Mouse (Mus musculus) brain, adult 2 months (tissue): ENCODE results near the gene Prkrip1.
A peak's percentile ranks its signal among the peaks of the same experiment; 100 is the strongest.
"Not testable (repeated sequence)": the region's sequence is repeated elsewhere in the genome, so short reads cannot be mapped to it uniquely, and the experiment has no call there.

ENCODE experiments used
- DNase-seq: peaks from one replicate; pipeline ENCODE4 v3.0.0; 2011; ENCODE audit warnings: low read depth, low spot score

The Prkrip1 gene

DNA sequence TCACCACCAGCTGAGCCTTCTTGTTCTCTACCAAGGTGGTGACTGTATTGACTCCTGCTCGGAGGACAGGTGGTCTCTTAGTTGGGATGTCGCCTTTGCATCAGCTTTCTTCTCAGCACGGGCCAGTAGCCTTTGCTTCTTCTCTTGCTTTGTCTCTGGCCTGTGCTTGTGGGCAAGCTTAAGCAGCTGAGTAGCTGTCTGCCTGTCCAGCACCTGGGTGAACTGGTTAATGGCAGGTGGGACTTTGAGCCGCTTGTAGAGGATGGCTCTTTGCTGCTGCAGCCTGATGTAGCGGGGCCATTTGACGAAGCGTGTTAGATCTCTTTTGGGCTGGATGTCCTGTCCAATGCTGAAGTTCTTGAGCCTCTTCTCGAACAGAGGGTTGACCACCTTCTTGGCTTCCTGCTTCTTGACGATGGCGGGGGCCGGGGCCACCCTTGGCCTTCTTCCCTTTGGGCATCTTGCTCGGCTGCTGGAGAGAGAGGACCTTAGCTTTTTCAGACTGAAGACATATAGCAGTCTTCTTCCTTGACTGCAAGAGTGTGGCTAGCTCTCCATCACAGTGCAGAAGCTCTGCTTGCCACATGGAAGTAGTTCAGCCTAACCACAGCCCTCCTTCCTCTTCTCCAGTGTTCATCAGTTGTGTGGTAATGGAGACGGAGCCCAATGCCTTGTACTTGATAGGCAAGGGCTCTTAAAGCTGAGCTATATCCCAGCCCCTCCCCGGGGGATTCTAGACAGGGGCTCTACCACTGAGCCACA, 12.8 kb upstream of the Prkrip1 start:
- not testable (repeated sequence) for DNase-seq

DNA sequence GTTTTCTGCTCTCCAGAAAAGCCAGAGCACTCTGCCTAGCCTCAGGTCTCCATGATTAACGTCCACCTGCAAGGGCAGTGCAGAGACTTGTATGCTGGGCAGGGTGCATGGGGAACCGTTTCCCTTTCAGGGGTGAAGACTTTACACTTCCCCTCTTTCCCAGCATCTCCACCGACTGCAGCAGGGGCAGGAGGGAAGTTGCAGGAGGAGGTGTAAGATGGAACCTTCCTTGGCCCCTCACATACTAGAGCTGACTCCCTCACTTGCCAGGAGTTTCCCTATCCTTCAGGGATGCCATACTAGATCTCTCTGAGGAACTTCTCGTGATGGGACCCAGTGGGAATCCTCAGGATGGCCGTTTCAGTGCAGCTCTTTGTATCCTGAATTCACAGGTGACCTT, 11.8 kb upstream of the Prkrip1 start:
- DNase-seq, result no peak

GRCm38 (mm10) chr5:136201832-136202231, 3.1 kb upstream of the Prkrip1 start:
- DNase-seq, result peak; percentile 71

GRCm38 (mm10) chr5:136199526-136199925, 763 bp upstream of the Prkrip1 start:
- peak; percentile 47 for DNase-seq

DNA sequence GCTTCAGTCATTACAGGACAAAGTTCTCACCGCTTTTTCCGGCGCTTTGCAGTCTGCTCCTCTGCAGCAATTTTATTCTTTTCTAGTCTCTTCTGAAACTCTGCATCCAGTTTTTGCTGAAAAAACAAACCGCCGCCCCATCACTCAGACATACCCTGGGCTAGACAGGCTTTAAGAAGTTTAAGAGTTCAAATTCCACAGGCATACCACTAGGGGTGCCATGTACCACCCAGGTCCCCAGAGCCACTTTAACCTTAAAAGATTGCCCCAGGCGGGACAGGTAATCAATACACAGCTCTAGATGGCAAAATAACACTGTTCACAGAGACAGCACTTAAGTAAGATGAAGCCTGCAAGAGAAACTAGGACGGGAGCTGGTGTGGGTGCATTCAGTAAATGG, 6.9 kb downstream of the Prkrip1 start:
- DNase-seq, result no peak

DNA sequence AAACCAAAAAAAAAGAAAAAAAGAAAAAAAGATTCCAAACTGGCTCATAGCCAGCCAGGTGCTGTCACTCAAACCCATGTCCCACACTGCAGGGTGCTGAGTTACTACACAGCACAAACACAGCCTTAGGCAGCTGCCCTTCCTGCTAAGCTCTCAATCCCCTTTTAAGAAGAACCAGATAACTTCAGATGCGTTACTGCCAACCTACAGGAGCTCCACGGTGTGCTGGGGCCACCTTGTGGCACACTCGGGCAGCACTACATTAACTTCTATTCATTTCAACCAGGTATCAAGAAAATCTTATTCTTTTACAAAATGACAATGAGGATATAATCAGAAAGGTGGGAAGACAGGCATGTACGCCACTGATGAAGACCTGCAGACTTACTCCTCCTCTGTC, 12.0 kb downstream of the Prkrip1 start:
- DNase-seq, result peak; percentile 76

GRCm38 (mm10) chr5:136183766-136184165, 15.0 kb downstream of the Prkrip1 start:
- peak; percentile 31 for DNase-seq

DNA sequence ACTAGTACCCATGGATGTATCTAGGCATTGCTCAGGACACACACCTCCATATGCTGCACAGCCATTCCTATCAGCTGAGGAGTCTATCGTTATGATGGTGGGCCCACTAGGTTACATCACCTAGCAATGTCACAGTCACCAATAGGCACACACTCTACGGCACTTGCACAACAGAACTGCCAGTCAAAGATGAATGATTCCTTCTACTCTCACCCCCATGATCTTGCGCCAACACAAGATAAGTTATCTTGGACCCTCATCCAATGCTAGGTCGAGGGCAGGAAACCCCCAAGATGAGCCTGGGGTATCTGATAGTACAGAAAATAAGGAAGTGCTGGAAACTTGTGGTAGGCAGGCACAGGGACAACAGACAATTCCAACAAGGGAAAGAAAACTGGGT, 15.9 kb downstream of the Prkrip1 start:
- DNase-seq, result no peak

DNA sequence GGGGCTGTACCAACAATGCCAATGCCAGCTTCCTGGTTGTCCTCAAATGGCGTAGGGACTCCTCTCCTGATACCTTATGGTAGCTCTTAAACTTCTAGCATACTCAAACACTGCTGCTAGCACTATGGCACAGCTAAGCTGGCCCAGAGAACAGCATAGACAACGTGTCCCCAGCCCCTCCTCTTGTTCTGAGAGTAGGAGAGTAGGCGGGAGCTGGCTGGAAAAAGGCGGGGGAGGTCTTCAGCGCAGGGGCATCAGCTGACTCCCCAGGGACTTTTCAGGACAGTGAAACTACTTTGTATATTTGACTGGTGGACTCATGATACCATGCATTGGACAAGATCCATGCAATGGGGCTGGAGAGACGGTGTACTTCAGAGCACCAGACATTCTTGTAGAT, 16.7 kb downstream of the Prkrip1 start:
- peak; percentile 81 for DNase-seq

GRCm38 (mm10) chr5:136181197-136181596, 17.6 kb downstream of the Prkrip1 start:
- DNase-seq, result peak; percentile 69

- DNase-seq, result no peak
Observed at GRCm38 (mm10) chr5:136179594-136179993, 19.2 kb downstream of the Prkrip1 start.

DNA sequence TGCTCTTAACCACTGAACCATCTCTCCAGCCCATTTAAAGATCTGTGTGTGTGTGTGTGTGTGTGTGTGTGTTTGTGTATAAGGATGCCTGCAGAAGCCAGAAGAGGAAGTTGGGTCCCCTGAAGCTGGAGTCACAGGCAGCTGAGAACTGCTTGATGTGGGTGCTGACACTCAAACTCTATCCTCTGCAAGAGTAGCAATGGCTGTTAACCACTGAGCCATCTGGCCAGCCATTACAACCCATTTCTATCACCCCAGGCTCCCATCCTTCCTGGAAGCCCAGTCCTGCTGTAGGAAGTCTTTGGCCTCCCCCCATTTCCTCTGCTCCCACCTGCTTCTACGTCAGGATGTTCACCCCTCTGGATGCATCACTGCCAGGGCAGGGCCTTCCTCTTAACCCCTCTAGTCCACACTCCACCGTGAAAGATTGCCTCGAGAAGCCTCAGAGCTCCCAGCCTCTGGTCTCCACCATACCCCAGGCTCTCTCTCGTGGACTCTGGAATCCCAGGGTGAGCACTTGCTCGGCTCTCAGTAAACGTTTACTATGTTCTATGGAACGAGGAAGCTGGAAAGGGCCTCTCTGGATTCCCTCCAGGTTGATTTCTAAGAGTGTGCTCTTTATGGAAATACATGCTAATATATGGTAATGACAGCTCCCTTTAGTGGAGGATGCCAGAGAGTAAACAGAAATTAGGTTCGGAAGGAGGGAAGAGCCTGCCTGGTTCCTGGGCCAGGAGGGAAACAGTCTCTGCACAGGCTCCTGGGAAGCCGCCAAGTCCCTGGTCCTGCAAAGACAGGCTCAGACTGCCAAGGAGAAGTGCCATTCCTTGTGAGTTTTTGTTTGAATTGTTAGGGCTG, 24.9 kb downstream of the Prkrip1 start:
- DNase-seq, result peak; percentile 80

DNA sequence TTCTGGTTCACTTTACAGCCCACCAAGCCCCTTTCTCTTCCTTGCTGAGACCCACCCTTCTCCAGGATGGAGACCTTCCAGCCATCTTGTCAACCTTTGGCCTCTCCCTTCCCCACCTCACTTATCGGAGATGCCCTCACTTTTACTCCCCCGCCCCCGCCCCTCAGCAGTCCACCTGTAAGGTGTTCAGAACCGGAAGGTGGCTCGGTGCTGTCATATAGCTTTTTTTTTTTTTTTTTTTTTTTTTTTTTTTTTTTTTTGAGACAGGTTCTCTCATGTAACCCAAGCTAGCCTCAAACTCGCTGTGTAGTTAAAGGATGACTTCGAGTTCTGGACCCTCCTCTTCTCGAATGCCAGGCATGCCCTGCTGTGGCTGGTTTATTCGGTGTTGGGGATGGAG, 25.8 kb downstream of the Prkrip1 start:
- no peak for DNase-seq

DNA sequence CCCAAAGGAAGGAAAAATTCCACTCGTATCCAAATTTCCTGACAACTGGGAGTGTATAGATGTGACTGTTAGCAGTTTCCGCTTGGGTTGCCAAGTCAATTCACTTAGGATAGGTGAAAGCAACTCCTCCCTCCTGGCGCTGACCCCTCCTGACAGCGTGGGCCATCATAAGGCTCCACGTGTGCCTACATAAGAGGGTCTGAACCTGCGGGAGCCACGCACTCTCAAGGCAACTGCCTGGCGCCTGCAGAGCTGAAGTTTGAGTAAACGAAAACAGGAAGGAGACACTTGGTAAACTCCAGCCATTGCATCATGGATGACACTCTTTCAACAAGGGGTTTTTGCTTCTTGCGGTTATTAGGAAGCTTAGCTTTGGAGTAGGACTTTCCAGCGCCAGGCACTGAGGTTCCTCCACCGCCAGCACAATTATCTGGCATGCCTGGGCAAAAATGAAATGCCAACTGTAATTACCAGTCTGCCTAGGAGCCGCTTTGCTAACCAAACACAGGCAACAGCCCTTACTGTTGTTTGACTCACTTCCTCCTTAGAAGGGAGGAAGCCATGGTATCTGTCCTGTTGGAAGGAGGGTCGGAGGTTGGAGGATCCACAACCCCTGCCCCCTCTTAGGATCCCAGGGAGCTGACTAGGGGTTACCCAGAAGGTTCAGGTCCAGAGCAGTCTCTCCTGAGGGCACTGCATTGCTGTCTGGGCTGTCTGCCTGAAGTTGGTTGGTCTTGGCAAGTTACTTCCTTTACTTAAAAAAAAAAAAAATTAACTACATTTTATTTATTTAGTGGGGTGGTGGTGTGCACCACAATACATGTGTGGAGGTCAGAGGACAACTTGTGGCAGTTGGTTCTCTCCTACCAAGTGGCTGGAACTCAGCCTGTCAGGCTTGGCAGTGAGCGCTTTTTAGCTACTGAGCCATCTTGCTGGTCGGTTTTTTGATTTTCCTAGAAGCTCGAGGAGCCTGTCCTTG, 27.1 kb downstream of the Prkrip1 start:
- DNase-seq, result peak; percentile 45

DNA sequence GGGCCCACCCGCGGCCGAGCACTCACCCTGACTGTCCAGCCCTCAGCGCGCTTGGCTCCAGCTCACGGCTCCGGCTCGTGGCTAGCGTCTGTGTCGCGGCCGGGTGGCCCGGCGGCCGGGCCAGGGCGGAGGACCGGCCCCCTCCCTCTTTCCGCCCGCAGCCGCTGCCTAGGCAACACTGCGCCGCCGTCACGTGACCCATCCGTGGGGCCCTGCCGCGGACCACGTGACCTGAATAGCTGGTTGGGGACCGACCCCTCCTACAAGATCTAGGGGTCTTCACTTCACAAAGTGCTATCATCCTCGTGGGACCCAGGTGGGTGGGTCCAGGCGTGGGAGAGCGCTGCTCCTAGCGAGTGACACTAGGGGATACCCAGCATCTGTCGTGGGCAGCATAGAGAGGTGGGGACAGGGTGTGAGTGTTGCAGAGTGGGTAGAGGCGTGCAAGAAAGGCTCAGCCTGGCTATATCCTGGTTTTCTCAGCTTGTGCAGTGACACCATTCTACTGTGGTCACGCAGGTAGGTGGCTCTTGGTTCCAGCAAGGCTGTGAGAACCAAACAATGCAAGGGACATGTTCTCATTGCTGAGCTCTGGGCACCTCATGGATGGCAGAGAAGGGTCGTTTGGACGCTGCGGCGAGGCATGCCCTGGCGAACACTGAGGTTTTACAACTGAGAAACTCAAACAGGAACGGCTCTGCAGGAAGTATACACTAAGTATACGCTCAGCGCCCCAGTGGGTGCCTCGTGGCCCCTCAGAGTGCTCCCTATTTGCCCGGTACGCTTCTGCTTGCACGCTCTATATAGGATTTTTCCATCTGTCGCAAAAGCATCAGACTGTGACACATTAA, 28.0 kb downstream of the Prkrip1 start, which contains the start of gene Orai2:
Gene Orai2, minus strand, starts transcription at position 202 of the 851 bp plus-strand sequence.
- peak; percentile 87 for DNase-seq

GRCm38 (mm10) chr5:136169626-136170511, 28.9 kb downstream of the Prkrip1 start:
- DNase-seq, result peak; percentile 75

- DNase-seq, result no peak
Observed at GRCm38 (mm10) chr5:136168071-136168470, 30.7 kb downstream of the Prkrip1 start.

GRCm38 (mm10) chr5:136167296-136167695, 31.5 kb downstream of the Prkrip1 start:
- DNase-seq, result no peak

DNA sequence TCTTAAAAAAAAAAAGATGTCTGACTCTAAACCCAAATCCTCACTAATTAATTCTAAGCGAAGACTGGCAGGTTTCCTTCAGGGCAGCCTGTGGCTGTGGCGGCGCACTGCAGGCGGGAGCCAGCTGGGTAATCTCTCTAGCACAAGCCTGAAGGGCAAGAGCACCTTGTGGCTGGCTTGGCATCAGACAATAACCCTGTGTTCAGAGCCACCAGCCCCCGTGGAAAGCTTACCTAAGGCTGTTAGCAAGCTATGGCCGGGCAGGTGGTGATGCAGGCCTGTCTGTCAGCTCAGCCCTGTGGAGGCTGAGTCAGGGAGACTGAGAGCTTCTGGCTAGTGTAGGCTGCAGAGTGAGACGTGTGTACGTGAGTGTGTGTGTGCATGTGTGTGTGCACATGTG, 33.5 kb downstream of the Prkrip1 start:
- DNase-seq, result peak; percentile 65
